Mouse (Mus musculus) liver, embryonic 12.5 days (tissue): Measurements from ENCODE around the gene Bst2. TPM values are rescaled to one million over a fixed set of nuclear protein-coding genes. Genes with fewer than 3 reads are reported as not detected.
"Not testable (repeated sequence)": the region's sequence is repeated elsewhere in the genome, so short reads cannot be mapped to it uniquely, and the experiment has no call there.

Source experiments
- ATAC-seq: fragments of 200-750 bp; cut with Nextera tagmentation; 2 replicates; pipeline ENCODE4 v1.8.0; 2017; ENCODE audit warnings: moderate number of reproducible peaks, mild to moderate bottlenecking, moderate library complexity
- H3K27ac ChIP-seq: fragments of 300-500 bp; sonication (generic); 2 replicates; pipeline ENCODE4 v1.5.1; 2016; ENCODE audit warnings: mild to moderate bottlenecking
- H3K27me3 ChIP-seq: fragments of 300-500 bp; sonication (generic); replicated peaks from 2 replicates; pipeline ENCODE4 v1.6.1; 2016; ENCODE audit warnings: mild to moderate bottlenecking, moderate library complexity
- H3K36me3 ChIP-seq: fragments of 300-500 bp; sonication (generic); 2 replicates; pipeline ENCODE4 v1.6.1; 2016; ENCODE audit warnings: mild to moderate bottlenecking, moderate library complexity
- H3K4me1 ChIP-seq: fragments of 300-500 bp; sonication (generic); 2 replicates; pipeline ENCODE4 v1.6.1; 2016
- H3K4me2 ChIP-seq: fragments of 300-500 bp; sonication (generic); 2 replicates; pipeline ENCODE4 v1.6.1; 2016; ENCODE audit warnings: mild to moderate bottlenecking, moderate library complexity
- H3K4me3 ChIP-seq: fragments of 300-500 bp; sonication (generic); 2 replicates; pipeline ENCODE4 v1.5.1; 2016; ENCODE audit warnings: mild to moderate bottlenecking, moderate library complexity
- H3K9ac ChIP-seq: fragments of 300-500 bp; sonication (generic); 2 replicates; pipeline ENCODE4 v1.6.1; 2016; ENCODE audit warnings: mild to moderate bottlenecking, moderate library complexity
- H3K9me3 ChIP-seq: fragments of 300-500 bp; sonication (generic); replicated peaks from 2 replicates; pipeline ENCODE4 v1.6.1; 2016; ENCODE audit warnings: mild to moderate bottlenecking, moderate library complexity
- WGBS: fragments of 180-500 bp; shearing (Covaris S2); methylation state at CpG from one replicate; pipeline ENCODE4 v1.1.7; 2016; ENCODE audit not compliant: insufficient replicate concordance; 5-methylcytosine and 5-hydroxymethylcytosine counted together
- polyA plus RNA-seq: library from polyadenylated mRNA; unstranded; fragments of >200 nt; fragmentation: Nextera tagmentation; extraction: Ambion mirVana; gene quantifications from 2 replicates; pipeline ENCODE4 v1.2.1, GENCODE M21; 2016

Bst2 gene
- polyA plus RNA-seq, 1 experiment from 2014 or later, result 29.4 TPM

GRCm38 (mm10) chr8:71530735-71531467 is 6.4 kb downstream of the Bst2 start:
- not testable (repeated sequence) for H3K27ac ChIP-seq, H3K9ac ChIP-seq, ATAC-seq, H3K36me3 ChIP-seq, H3K4me2 ChIP-seq, H3K4me3 ChIP-seq, H3K9me3 ChIP-seq
- Histone ChIP-seq H3K4me1 (peaks cover 34% of the 10 kb centered on the region), H3K27me3 (peaks cover 27% of the 10 kb centered on the region)
- 54% methylated on average over 6 of the region's 12 CpGs for WGBS

- Histone ChIP-seq H3K27ac (peak overlapping the region; percentile 73), H3K9me3 (no peaks in the 10 kb centered on the region), H3K27me3 (peaks cover 51% of the 10 kb centered on the region), H3K4me1 (peaks cover 36% of the 10 kb centered on the region), H3K4me2 (0 out of 2 replicates have a peak overlapping the region, but pooled peaks have one; percentile 6), H3K4me3 (no peak overlapping the region), H3K36me3 (no peaks in the 10 kb centered on the region), H3K9ac (no peak overlapping the region)
- 25% methylated on average over 11 of the region's 11 CpGs for WGBS
- peak; percentile 65 for ATAC-seq
Measured at GRCm38 (mm10) chr8:71528362-71529073, 8.7 kb downstream of the Bst2 start.

DNA sequence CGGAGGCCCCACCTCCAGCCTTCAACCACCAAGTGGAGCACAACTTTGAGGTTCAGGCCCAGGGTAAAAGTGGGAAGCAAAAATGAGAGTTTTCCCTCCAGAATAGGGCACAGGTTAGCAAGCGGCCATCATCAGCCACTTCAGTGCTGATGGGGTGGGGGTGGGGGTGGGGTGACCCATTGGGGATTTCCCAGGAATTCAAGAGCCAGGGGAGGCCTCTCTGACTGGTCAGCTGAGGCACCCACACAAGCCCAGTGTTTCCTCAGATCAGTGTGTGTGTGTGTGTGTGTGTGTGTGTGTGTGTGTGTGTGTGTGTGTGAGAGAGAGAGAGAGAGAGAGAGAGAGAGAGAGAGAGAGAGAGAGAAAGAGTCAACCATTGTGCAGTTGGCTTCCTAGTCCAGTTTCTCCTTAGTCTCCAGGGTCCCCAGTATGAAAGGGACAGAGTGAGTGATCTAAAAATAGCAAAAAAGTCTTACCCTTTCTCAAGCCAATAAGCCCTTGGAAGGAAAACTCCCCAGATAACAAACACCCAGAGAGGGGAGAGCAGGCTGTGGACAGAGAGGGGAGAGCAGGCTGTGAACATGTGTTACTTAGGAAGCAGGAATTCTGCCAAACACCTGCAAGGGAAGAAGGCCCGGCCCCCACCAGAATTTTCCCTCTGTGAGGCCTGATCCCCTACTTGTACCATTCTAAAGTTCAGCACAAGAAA is 9.9 kb downstream of the Bst2 start:
- Histone ChIP-seq H3K9me3 (no peaks in the 10 kb centered on the region), H3K27me3 (peaks cover 58% of the 10 kb centered on the region), H3K4me3 (no peak overlapping the region), H3K36me3 (no peaks in the 10 kb centered on the region), H3K4me2 (no peak overlapping the region), H3K9ac (no peak overlapping the region), H3K27ac (no peak overlapping the region), H3K4me1 (peaks cover 36% of the 10 kb centered on the region)
- ATAC-seq, result no peak
- WGBS, result 38% methylated on average over 3 of the region's 3 CpGs

- 10% methylated on average over 6 of the region's 6 CpGs for WGBS
- peaks cover 59% of the 10 kb centered on the region for H3K27me3 ChIP-seq
Measured at GRCm38 (mm10) chr8:71526272-71526671, 11.0 kb downstream of the Bst2 start.

GRCm38 (mm10) chr8:71525226-71526050 is 11.8 kb downstream of the Bst2 start, which contains the start of gene Ccdc194:
Gene Ccdc194, minus strand, starts transcription at chr8:71525711.
- Histone ChIP-seq H3K4me1 (peaks cover 38% of the 10 kb centered on the region), H3K4me3 (no peak within 1 kb of the TSS), H3K27me3 (peaks cover 59% of the 10 kb centered on the region)

More at GRCm38 (mm10) chr8:71526272-71526671, 11.0 kb downstream of the Bst2 start:
- H3K27ac ChIP-seq, result 0 out of 2 replicates have a peak overlapping the region, but pooled peaks have one; percentile 7
- no peak overlapping the region for H3K4me3 ChIP-seq
- H3K9ac ChIP-seq, result no peak overlapping the region
- no peak overlapping the region for H3K4me2 ChIP-seq
- H3K36me3 ChIP-seq, result no peaks in the 10 kb centered on the region
- ATAC-seq, result no peak
- peaks cover 42% of the 10 kb centered on the region for H3K4me1 ChIP-seq
- no peaks in the 10 kb centered on the region for H3K9me3 ChIP-seq

GRCm38 (mm10) chr8:71521634-71522033 is 15.6 kb downstream of the Bst2 start:
- no peak overlapping the region for H3K4me3 ChIP-seq
- H3K4me1 ChIP-seq, result peaks cover 29% of the 10 kb centered on the region
- H3K27ac ChIP-seq, result no peak overlapping the region
- H3K9me3 ChIP-seq, result no peaks in the 10 kb centered on the region
- H3K4me2 ChIP-seq, result 0 out of 2 replicates have a peak overlapping the region, but pooled peaks have one; percentile 9
- no peaks in the 10 kb centered on the region for H3K36me3 ChIP-seq
- 2% methylated on average over 17 of the region's 17 CpGs for WGBS
- peak; percentile 72 for ATAC-seq
- H3K9ac ChIP-seq, result no peak overlapping the region
- peaks cover 39% of the 10 kb centered on the region for H3K27me3 ChIP-seq

More at GRCm38 (mm10) chr8:71525226-71526050, 11.8 kb downstream of the Bst2 start, which contains the start of gene Ccdc194:
- no peaks in the 10 kb centered on the region for H3K36me3 ChIP-seq
- ATAC-seq, result no peak
- H3K4me2 ChIP-seq, result peak within 1 kb of the TSS; percentile 30; the same call in 1 of the 2 replicates
- H3K9ac ChIP-seq, result no peak within 1 kb of the TSS; the same call in 1 of the 2 replicates
- 0 out of 2 replicates have a peak within 1 kb of the TSS, but pooled peaks have one; percentile 7 for H3K27ac ChIP-seq
- WGBS, result 33% methylated on average over 46 of the region's 46 CpGs
- no peaks in the 10 kb centered on the region for H3K9me3 ChIP-seq

GRCm38 (mm10) chr8:71519037-71519825 is 18.0 kb downstream of the Bst2 start:
- not testable (repeated sequence) for H3K9ac ChIP-seq, H3K36me3 ChIP-seq, H3K27ac ChIP-seq, H3K4me2 ChIP-seq, H3K4me3 ChIP-seq, H3K9me3 ChIP-seq, ATAC-seq
- Histone ChIP-seq H3K27me3 (peaks cover 15% of the 10 kb centered on the region), H3K4me1 (peaks cover 16% of the 10 kb centered on the region)
- WGBS, result 23% methylated on average over 10 of the region's 10 CpGs

DNA sequence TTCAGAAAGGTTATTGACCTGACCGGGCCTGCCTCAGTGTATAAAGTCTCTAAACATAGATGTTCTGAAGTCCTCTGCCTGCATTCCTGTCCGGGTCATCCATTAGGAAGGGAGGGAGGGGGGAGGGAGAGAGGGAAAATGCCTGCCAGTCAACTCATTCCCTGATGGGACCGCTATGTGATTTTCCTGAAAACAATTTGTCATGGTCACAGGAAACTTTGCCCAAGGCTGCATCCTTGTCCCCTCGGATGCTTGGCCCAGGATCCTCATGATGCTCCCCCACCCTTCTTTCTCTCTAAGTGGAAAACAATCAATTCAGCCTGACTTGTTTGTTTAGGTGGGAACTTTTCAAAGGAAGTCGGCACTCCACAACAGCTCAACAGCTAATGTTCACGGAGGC is 20.5 kb downstream of the Bst2 start:
- Histone ChIP-seq H3K4me3 (no peak overlapping the region), H3K36me3 (no peaks in the 10 kb centered on the region), H3K4me1 (peaks cover 30% of the 10 kb centered on the region), H3K27me3 (0 out of 2 replicates have a peak, but pooled peaks cover under 1% of the 10 kb centered on the region), H3K9ac (no peak overlapping the region), H3K9me3 (no peaks in the 10 kb centered on the region), H3K27ac (no peak overlapping the region), H3K4me2 (no peak overlapping the region)
- 42% methylated on average over 6 of the region's 6 CpGs for WGBS
- no peak for ATAC-seq

DNA sequence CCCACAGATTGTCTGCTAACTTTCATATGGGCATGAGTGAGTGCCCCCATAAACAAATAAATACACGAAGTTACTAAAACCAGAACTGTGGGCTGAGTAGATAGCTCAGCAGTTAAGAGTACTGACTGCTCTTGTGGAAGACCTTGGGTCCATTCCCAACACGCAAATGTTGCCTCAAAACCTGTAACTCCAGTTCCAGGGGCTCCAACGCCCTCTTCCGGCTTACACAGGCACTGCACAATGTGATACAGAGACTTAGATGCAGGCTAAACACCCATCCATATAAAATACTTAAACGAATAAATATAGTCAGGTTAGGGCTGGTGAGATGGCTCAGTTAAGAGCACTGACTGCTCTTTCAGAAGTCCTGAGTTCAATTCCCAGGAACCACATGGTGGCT is 22.2 kb downstream of the Bst2 start:
- no peak overlapping the region for H3K9ac ChIP-seq
- no peaks in the 10 kb centered on the region for H3K9me3 ChIP-seq
- no peak overlapping the region for H3K4me3 ChIP-seq
- H3K4me1 ChIP-seq, result peaks cover 33% of the 10 kb centered on the region
- no peak for ATAC-seq
- 58% methylated on average over 5 of the region's 5 CpGs for WGBS
- no peak overlapping the region for H3K4me2 ChIP-seq
- H3K27ac ChIP-seq, result no peak overlapping the region
- H3K36me3 ChIP-seq, result no peaks in the 10 kb centered on the region
- H3K27me3 ChIP-seq, result peaks cover 17% of the 10 kb centered on the region

- peaks cover 32% of the 10 kb centered on the region for H3K4me1 ChIP-seq
- WGBS, result 41% methylated on average over 15 of the region's 15 CpGs
- ATAC-seq, result no peak
Measured at GRCm38 (mm10) chr8:71513018-71513754, 24.1 kb downstream of the Bst2 start.

More at GRCm38 (mm10) chr8:71513018-71513754, 24.1 kb downstream of the Bst2 start:
- H3K27ac ChIP-seq, result no peak overlapping the region
- H3K9me3 ChIP-seq, result no peaks in the 10 kb centered on the region
- H3K4me3 ChIP-seq, result no peak overlapping the region
- no peak overlapping the region for H3K4me2 ChIP-seq
- H3K27me3 ChIP-seq, result peaks cover 34% of the 10 kb centered on the region
- no peak overlapping the region for H3K9ac ChIP-seq
- H3K36me3 ChIP-seq, result no peaks in the 10 kb centered on the region
